Mouse (Mus musculus): ENCODE results near the gene Rap2c. TPM values are rescaled to one million over a fixed set of nuclear protein-coding genes. Genes with fewer than 3 reads are reported as not detected.

Rap2c gene
- 115 TPM for polyA plus RNA-seq (2014; fragmentation: Illumina TruSeq; extraction: RNeasy Lipid Tissue Mini Kit (QIAGEN cat#74804); ENCODE audit: low read depth, low replicate concordance)

GRCm38 (mm10) chrX:51017851-51018785, at the start of gene Rap2c:
Gene Rap2c (minus strand): TSS chrX:51018018.

Other genes starting within 250 kb of the Rap2c start
- gene Stk26, start 177.0 kb downstream of the Rap2c start, polyA plus RNA-seq (2014; fragmentation: Illumina TruSeq; extraction: RNeasy Lipid Tissue Mini Kit (QIAGEN cat#74804); ENCODE audit: low read depth, low replicate concordance), result 15.2 TPM
- not detected for gene Frmd7, start 75.3 kb downstream of the Rap2c start, polyA plus RNA-seq (2014; fragmentation: Illumina TruSeq; extraction: RNeasy Lipid Tissue Mini Kit (QIAGEN cat#74804); ENCODE audit: low read depth, low replicate concordance)
- gene Mbnl3, start 188.5 kb upstream of the Rap2c start, polyA plus RNA-seq (2014; fragmentation: Illumina TruSeq; extraction: RNeasy Lipid Tissue Mini Kit (QIAGEN cat#74804); ENCODE audit: low read depth, low replicate concordance), result 9.0 TPM

Measured in adrenal gland, adult 10 weeks (tissue).